Mouse (Mus musculus) midbrain, postnatal 0 days (tissue): ENCODE measurements around the gene Gng8. TPM values are rescaled to one million over a fixed set of nuclear protein-coding genes. Genes with fewer than 3 reads are reported as not detected.

Experiments used
- ATAC-seq: fragments of 200-750 bp; cut with Nextera tagmentation; 2 replicates; pipeline ENCODE4 v1.8.0; 2017; ENCODE audit warnings: moderate number of reproducible peaks, mild to moderate bottlenecking, moderate TSS enrichment, moderate library complexity; ENCODE audit not compliant: low FRiP score
- DNase-seq: peaks from one replicate; pipeline ENCODE4 v3.0.0-alpha.2; 2015; ENCODE audit warnings: low spot score
- H3K27ac ChIP-seq: fragments of 300-500 bp; sonication (generic); 2 replicates; pipeline ENCODE4 v1.5.1; 2014; ENCODE audit warnings: low read depth, mild to moderate bottlenecking, low read length, mixed read lengths
- H3K27me3 ChIP-seq: fragments of 300-500 bp; sonication (generic); 2 replicates; pipeline ENCODE4 v1.6.1; 2014; ENCODE audit warnings: low read length, control low read depth, mixed read lengths; ENCODE audit not compliant: insufficient read depth
- H3K36me3 ChIP-seq: fragments of 300-500 bp; sonication (generic); 2 replicates; pipeline ENCODE4 v1.6.1; 2014; ENCODE audit warnings: low read length, control low read depth, mixed read lengths; ENCODE audit not compliant: insufficient read depth
- H3K4me1 ChIP-seq: fragments of 300-500 bp; sonication (generic); 2 replicates; pipeline ENCODE4 v1.6.1; 2014; ENCODE audit warnings: mild to moderate bottlenecking, control low read depth, antibody characterized with exemption, low read length, mixed read lengths; ENCODE audit not compliant: insufficient read depth
- H3K4me2 ChIP-seq: fragments of 300-500 bp; sonication (generic); 2 replicates; pipeline ENCODE4 v1.6.1; 2014; ENCODE audit warnings: low read depth, mild to moderate bottlenecking, low read length, mixed read lengths; ENCODE audit not compliant: poor library complexity, severe bottlenecking
- H3K4me3 ChIP-seq: fragments of 300-500 bp; sonication (generic); 2 replicates; pipeline ENCODE4 v1.5.1; 2014; ENCODE audit warnings: low read depth, mild to moderate bottlenecking, low read length, moderate library complexity
- H3K9ac ChIP-seq: fragments of 300-500 bp; sonication (generic); replicated peaks from 2 replicates; pipeline ENCODE4 v1.6.1; 2014; ENCODE audit warnings: mild to moderate bottlenecking, low read length, moderate library complexity, mixed read lengths; ENCODE audit not compliant: poor library complexity, severe bottlenecking
- H3K9me3 ChIP-seq: fragments of 300-500 bp; sonication (generic); 2 replicates; pipeline ENCODE4 v1.6.1; 2016; ENCODE audit warnings: low read length, control low read depth
- CTCF ChIP-seq: IDR thresholded peaks from 2 replicates; pipeline ENCODE4 v1.5.1; 2016; ENCODE audit warnings: antibody characterized with exemption, mild to moderate bottlenecking
- WGBS: fragments of 180-500 bp; shearing (Covaris S2); extraction: QIAGEN DNeasy Blood & Tissue Kit; methylation state at CpG from one replicate; pipeline ENCODE4 v1.1.7; 2014; 5-methylcytosine and 5-hydroxymethylcytosine counted together
- polyA plus RNA-seq: library from polyadenylated mRNA; unstranded; fragments of >200 nt; fragmentation: Nextera tagmentation; extraction: Ambion mirVana; gene quantifications from 2 replicates; pipeline ENCODE4 v1.2.1, GENCODE M21; 2015
- total RNA-seq: library from RNA; depleted of rRNA; stranded (reverse); fragments of >200 nt; gene quantifications from 2 replicates; pipeline ENCODE4 v1.2.3, GENCODE M21; 2014

Gene Gng8
- total and polyA plus RNA-seq, 2 experiments from 2014 or later, result 5.2 to 15.9 TPM

DNA sequence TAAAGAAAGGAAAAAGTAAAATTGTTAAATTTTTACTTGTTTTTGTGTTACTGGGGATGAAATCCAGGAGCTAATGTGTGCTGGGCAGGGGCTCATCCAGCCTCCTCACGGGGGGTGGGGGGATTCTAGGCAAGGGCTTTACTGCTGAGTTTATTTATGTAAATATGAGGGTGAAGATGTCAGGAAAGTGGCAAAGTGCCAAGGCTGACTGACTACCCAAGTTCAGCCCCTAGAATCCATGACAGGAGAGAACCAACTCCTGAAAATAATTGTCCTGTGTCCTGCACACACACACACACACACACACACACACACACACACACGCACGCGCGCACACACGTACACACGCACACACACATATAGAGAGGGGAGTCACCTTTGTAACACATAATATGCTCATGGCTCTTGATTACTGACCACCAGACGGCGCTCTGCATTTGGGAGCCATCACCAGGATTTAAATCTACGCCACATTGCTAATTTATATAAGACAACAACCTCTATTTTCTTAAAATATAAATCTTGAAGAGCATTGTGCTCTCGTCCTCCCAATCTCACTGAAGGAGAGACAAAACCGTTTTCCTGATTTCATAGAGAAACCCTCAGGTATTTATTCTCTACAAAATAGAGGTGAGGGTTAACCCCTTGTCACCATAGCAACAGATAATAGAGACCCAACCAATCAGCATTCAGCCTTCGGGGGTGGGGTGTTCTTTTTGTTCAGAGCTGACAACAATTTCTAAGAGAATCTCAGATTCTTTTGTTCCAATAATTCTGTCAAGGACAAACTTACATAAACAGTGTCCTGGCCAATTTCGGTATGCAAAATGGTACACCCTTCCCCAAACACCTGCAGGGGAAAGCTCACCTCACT is 41.4 kb downstream of the Gng8 start:
- Histone ChIP-seq H3K4me3 (no peak overlapping the region), H3K4me2 (no peak overlapping the region; the same call in 1 of the 2 replicates), H3K36me3 (no peaks in the 10 kb centered on the region), H3K27me3 (no peaks in the 10 kb centered on the region), H3K9ac (no peak overlapping the region), H3K9me3 (no peaks in the 10 kb centered on the region), H3K4me1 (peaks cover 4% of the 10 kb centered on the region; the same call in 1 of the 2 replicates), H3K27ac (peak overlapping the region; percentile 83)
- 24% methylated on average over 14 of the region's 14 CpGs for WGBS
- ATAC-seq (peak; percentile 57; the same call in 1 of the 2 replicates), DNase-seq (peak; percentile 89)
- TF ChIP-seq CTCF, result peak; percentile 92

DNA sequence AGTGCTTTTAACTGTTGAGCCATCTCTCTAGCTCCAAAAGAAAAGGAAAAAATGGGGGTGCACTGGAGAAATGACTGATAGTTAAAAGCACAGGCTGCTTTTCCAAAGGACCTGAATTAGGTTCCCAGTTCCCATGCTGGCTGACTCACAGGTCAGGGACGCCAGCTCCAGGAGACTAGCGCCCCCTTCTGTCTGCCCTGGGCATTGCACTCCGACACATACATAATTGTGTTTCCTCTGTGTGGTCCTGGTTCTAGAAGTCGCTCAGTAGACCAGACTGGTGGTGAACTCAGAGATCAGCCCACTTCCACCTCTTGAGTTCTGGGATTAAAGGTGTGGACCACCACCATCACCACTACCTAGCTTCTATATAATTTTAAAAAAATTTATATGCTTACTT is 45.7 kb downstream of the Gng8 start:
- Histone ChIP-seq H3K4me1 (peaks cover 20% of the 10 kb centered on the region), H3K9me3 (no peaks in the 10 kb centered on the region), H3K4me2 (no peak overlapping the region), H3K27me3 (no peaks in the 10 kb centered on the region), H3K36me3 (no peaks in the 10 kb centered on the region), H3K27ac (no peak overlapping the region), H3K4me3 (no peak overlapping the region), H3K9ac (no peak overlapping the region)
- no peak for DNase-seq
- WGBS, result 57% methylated on average over 4 of the region's 4 CpGs
- no peak for ATAC-seq
- peak; percentile 61 for TF ChIP-seq CTCF

DNA sequence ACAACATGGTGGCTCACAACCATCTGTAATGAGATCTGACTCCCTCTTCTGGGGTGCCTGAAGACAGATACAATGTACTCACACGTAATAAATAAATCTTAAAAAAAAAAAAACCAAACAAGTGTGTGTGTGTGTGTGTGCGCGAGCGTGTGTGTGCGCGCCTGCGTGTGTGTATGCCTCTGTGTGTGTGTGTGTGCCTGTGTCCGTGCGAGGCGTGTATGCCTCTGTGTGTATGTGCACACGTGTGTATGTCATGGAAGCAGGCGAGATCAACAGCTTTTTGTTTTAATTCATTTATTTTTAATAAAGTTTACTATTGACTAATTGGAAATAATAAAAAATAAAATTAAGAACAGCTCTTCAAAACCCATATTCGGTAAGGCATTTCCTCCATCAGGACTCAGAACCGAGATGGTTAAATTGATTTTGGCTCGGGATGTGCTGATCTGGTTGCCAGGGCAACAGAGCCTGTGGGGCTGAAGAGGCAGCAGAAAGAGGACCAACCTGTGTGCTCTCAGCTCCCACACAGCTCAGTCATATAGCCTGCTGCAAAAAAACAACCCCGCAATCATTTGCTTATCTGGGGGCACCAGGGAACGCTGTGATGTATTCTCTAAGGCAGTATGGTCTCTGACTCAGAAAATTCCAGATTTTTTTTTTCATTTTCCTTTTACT is 46.7 kb downstream of the Gng8 start:
- peak; percentile 80 for ATAC-seq
- no peak overlapping the region for H3K4me3 ChIP-seq
- peak; percentile 93 for DNase-seq
- TF ChIP-seq CTCF, result no peak
- H3K27me3 ChIP-seq, result no peaks in the 10 kb centered on the region
- H3K36me3 ChIP-seq, result no peaks in the 10 kb centered on the region
- peak overlapping the region; percentile 76 for H3K27ac ChIP-seq
- H3K4me1 ChIP-seq, result peaks cover 23% of the 10 kb centered on the region
- no peak overlapping the region for H3K9ac ChIP-seq
- 48% methylated on average over 17 of the region's 17 CpGs for WGBS
- H3K4me2 ChIP-seq, result peak overlapping the region; percentile 16; the same call in 1 of the 2 replicates
- H3K9me3 ChIP-seq, result no peaks in the 10 kb centered on the region

GRCm38 (mm10) chr7:16940292-16940691 is 48.7 kb downstream of the Gng8 start:
- Histone ChIP-seq H3K4me2 (no peak overlapping the region), H3K27ac (peak overlapping the region; percentile 65), H3K4me3 (no peak overlapping the region), H3K9me3 (no peaks in the 10 kb centered on the region), H3K9ac (no peak overlapping the region), H3K36me3 (no peaks in the 10 kb centered on the region), H3K4me1 (peaks cover 30% of the 10 kb centered on the region), H3K27me3 (no peaks in the 10 kb centered on the region)
- DNase-seq (peak; percentile 36), ATAC-seq (no peak)
- WGBS, result 16% methylated on average over 7 of the region's 7 CpGs
- TF ChIP-seq CTCF, result no peak

DNA sequence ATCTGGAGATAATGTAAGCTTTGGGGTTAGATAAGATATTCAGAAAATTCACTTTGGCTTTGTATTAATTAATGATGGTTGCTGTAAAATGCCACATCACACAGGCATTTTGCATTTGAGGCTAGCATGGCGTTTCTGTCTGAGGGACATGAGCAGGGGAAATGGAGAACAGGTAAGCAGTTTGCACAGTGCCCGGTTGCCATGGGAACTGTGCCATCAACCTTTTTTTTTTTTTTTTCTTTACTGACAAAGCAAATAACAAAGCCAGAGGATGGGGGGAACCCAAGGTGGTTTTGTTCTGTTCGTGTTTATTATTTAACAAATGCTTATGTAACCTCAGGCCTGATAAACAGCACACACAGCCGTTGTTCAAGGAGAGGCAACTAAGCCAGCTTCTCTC is 51.3 kb downstream of the Gng8 start:
- ATAC-seq (no peak), DNase-seq (peak; percentile 72)
- no peak overlapping the region for H3K4me2 ChIP-seq

More for the DNA sequence above, 51.3 kb downstream of the Gng8 start:
- H3K27me3 ChIP-seq, result no peaks in the 10 kb centered on the region
- H3K27ac ChIP-seq, result peak overlapping the region; percentile 93
- TF ChIP-seq CTCF, result no peak
- H3K9me3 ChIP-seq, result no peaks in the 10 kb centered on the region
- no peak overlapping the region for H3K4me3 ChIP-seq
- H3K4me1 ChIP-seq, result peaks cover 30% of the 10 kb centered on the region
- 24% methylated on average over 4 of the region's 4 CpGs for whole genome bisulfite sequencing
- H3K36me3 ChIP-seq, result no peaks in the 10 kb centered on the region
- H3K9ac ChIP-seq, result no peak overlapping the region
